Mouse (Mus musculus) liver, embryonic 12.5 days (tissue): ENCODE data around the gene Catsperg2. TPM values are rescaled to one million over a fixed set of nuclear protein-coding genes. Genes with fewer than 3 reads are reported as not detected.
"Not testable (repeated sequence)": the region's sequence is repeated elsewhere in the genome, so short reads cannot be mapped to it uniquely, and the experiment has no call there.

Experiments used
- ATAC-seq: fragments of 200-750 bp; cut with Nextera tagmentation; 2 replicates; pipeline ENCODE4 v1.8.0; 2017; ENCODE audit warnings: moderate number of reproducible peaks, mild to moderate bottlenecking, moderate library complexity
- H3K27ac ChIP-seq: fragments of 300-500 bp; sonication (generic); 2 replicates; pipeline ENCODE4 v1.5.1; 2016; ENCODE audit warnings: mild to moderate bottlenecking
- H3K27me3 ChIP-seq: fragments of 300-500 bp; sonication (generic); replicated peaks from 2 replicates; pipeline ENCODE4 v1.6.1; 2016; ENCODE audit warnings: mild to moderate bottlenecking, moderate library complexity
- H3K36me3 ChIP-seq: fragments of 300-500 bp; sonication (generic); 2 replicates; pipeline ENCODE4 v1.6.1; 2016; ENCODE audit warnings: mild to moderate bottlenecking, moderate library complexity
- H3K4me1 ChIP-seq: fragments of 300-500 bp; sonication (generic); 2 replicates; pipeline ENCODE4 v1.6.1; 2016
- H3K4me2 ChIP-seq: fragments of 300-500 bp; sonication (generic); 2 replicates; pipeline ENCODE4 v1.6.1; 2016; ENCODE audit warnings: mild to moderate bottlenecking, moderate library complexity
- H3K4me3 ChIP-seq: fragments of 300-500 bp; sonication (generic); 2 replicates; pipeline ENCODE4 v1.5.1; 2016; ENCODE audit warnings: mild to moderate bottlenecking, moderate library complexity
- H3K9ac ChIP-seq: fragments of 300-500 bp; sonication (generic); 2 replicates; pipeline ENCODE4 v1.6.1; 2016; ENCODE audit warnings: mild to moderate bottlenecking, moderate library complexity
- H3K9me3 ChIP-seq: fragments of 300-500 bp; sonication (generic); replicated peaks from 2 replicates; pipeline ENCODE4 v1.6.1; 2016; ENCODE audit warnings: mild to moderate bottlenecking, moderate library complexity
- WGBS: fragments of 180-500 bp; shearing (Covaris S2); methylation state at CpG from one replicate; pipeline ENCODE4 v1.1.7; 2016; ENCODE audit not compliant: insufficient replicate concordance; 5-methylcytosine and 5-hydroxymethylcytosine counted together
- microRNA counts: library from miRNA; unstranded; fragments of <30 nt; microRNA quantifications from one replicate; lab custom pipeline; 2017
- microRNA-seq: library from miRNA; unstranded; fragments of <30 nt; microRNA quantifications from one replicate; pipeline ENCODE4, GENCODE M21; 2017
- polyA plus RNA-seq: library from polyadenylated mRNA; unstranded; fragments of >200 nt; fragmentation: Nextera tagmentation; extraction: Ambion mirVana; gene quantifications from 2 replicates; pipeline ENCODE4 v1.2.1, GENCODE M21; 2016

Gene Catsperg2
- polyA plus RNA-seq, 1 experiment from 2014 or later, result not detected

- H3K9me3 ChIP-seq, H3K27me3 ChIP-seq, ATAC-seq, H3K4me2 ChIP-seq, H3K36me3 ChIP-seq, H3K27ac ChIP-seq, H3K4me1 ChIP-seq, H3K9ac ChIP-seq, H3K4me3 ChIP-seq: not testable (repeated sequence)
- WGBS, result 66% methylated on average over 2 of the region's 2 CpGs
Observed at GRCm38 (mm10) chr7:29708891-29709290, 17.9 kb downstream of the Catsperg2 start.

- H3K36me3 ChIP-seq, H3K27ac ChIP-seq, ATAC-seq, H3K27me3 ChIP-seq, H3K9ac ChIP-seq, H3K4me1 ChIP-seq, H3K4me2 ChIP-seq, H3K4me3 ChIP-seq, H3K9me3 ChIP-seq: not testable (repeated sequence)
- 66% methylated on average over 3 of the region's 3 CpGs for WGBS
Observed at GRCm38 (mm10) chr7:29695231-29695630, 31.6 kb downstream of the Catsperg2 start.

- H3K4me3 ChIP-seq, result no peak overlapping the region
- H3K9me3 ChIP-seq, result peaks cover 36% of the 10 kb centered on the region
- no peaks in the 10 kb centered on the region for H3K27me3 ChIP-seq
- no peak overlapping the region for H3K9ac ChIP-seq
- no peak overlapping the region for H3K27ac ChIP-seq
- no peak for ATAC-seq
- 51% methylated on average over 3 of the region's 3 CpGs for WGBS
- H3K4me1 ChIP-seq, result no peaks in the 10 kb centered on the region
- no peak overlapping the region for H3K4me2 ChIP-seq
- no peaks in the 10 kb centered on the region for H3K36me3 ChIP-seq
Observed at GRCm38 (mm10) chr7:29681868-29682267, 45.0 kb downstream of the Catsperg2 start.

MicroRNAs encoded within 50 kb of the gene (microRNA counts, 519-probe panel; counts per million panel counts)
- microRNA mmu-miR-1964 (lab: Ali Mortazavi, UCI), result 582 counts per million, percentile 70 among the panel's probes with 10 or more counts

Small RNA genes within 50 kb of the gene (microRNA-seq; reads per million reads assigned to microRNA genes)
- 8.1 reads per million, percentile 18 among the genes with 10 or more reads in this experiment for gene Mir1964

Other genes starting within 250 kb of the Catsperg2 start
- gene Sipa1l3, start 208.4 kb downstream of the Catsperg2 start, polyA plus RNA-seq, result 4.1 and 4.7 TPM in 2 replicates
- gene Zfp84, start 41.5 kb upstream of the Catsperg2 start, polyA plus RNA-seq, result 5.0 and 5.1 TPM in 2 replicates
- 0.88 and 1.0 TPM in 2 replicates for gene Zfp30, start 57.0 kb upstream of the Catsperg2 start, polyA plus RNA-seq
- gene Zfp790, start 89.1 kb upstream of the Catsperg2 start, polyA plus RNA-seq, result 5.5 and 6.6 TPM in 2 replicates
- gene Zfp940, start 126.6 kb upstream of the Catsperg2 start, polyA plus RNA-seq, result 2.1 and 2.4 TPM in 2 replicates
- 1.9 TPM in 2 replicates for gene Zfp420, start 132.9 kb upstream of the Catsperg2 start, polyA plus RNA-seq
- 2.6 and 3.4 TPM in 2 replicates for gene Zfp27, start 179.5 kb upstream of the Catsperg2 start, polyA plus RNA-seq
- 0.54 and 0.55 TPM in 2 replicates for gene Zfp383, start 181.2 kb upstream of the Catsperg2 start, polyA plus RNA-seq
- 3.6 and 4.8 TPM in 2 replicates for gene Zfp74, start 227.1 kb upstream of the Catsperg2 start, polyA plus RNA-seq